Mouse (Mus musculus) thymus, adult 2 months (tissue): ENCODE data around the gene Cfap206.

ENCODE experiments used
- CTCF ChIP-seq: fragments of 200-500 bp; IDR thresholded peaks from 2 replicates; pipeline ENCODE4 v1.5.1; 2012; ENCODE audit warnings: mild to moderate bottlenecking, control low read depth, low read length, moderate library complexity, borderline replicate concordance; ENCODE audit not compliant: control insufficient read depth, poor library complexity, insufficient read depth; ENCODE audit errors: extremely low read depth
- POLR2A ChIP-seq: fragments of 200-500 bp; IDR thresholded peaks from 2 replicates; pipeline ENCODE4 v1.6.1; 2012; ENCODE audit warnings: mild to moderate bottlenecking, low read length, control low read depth, moderate library complexity; ENCODE audit not compliant: control insufficient read depth, poor library complexity, insufficient read depth; ENCODE audit errors: extremely low read depth

GRCm38 (mm10) chr4:34756163-34756562 is 26.2 kb upstream of the Cfap206 start, which contains the start of gene Gm136:
- no peak for TF ChIP-seq CTCF
- no peak for TF ChIP-seq POLR2A
